Mouse (Mus musculus) spleen, adult 12 weeks (tissue): ENCODE data around the gene Osbpl7.

Experiments
- DNase-seq: peaks from one replicate; pipeline ENCODE4 v3.0.0; 2022; ENCODE audit warnings: low spot score

The Osbpl7 gene

DNA sequence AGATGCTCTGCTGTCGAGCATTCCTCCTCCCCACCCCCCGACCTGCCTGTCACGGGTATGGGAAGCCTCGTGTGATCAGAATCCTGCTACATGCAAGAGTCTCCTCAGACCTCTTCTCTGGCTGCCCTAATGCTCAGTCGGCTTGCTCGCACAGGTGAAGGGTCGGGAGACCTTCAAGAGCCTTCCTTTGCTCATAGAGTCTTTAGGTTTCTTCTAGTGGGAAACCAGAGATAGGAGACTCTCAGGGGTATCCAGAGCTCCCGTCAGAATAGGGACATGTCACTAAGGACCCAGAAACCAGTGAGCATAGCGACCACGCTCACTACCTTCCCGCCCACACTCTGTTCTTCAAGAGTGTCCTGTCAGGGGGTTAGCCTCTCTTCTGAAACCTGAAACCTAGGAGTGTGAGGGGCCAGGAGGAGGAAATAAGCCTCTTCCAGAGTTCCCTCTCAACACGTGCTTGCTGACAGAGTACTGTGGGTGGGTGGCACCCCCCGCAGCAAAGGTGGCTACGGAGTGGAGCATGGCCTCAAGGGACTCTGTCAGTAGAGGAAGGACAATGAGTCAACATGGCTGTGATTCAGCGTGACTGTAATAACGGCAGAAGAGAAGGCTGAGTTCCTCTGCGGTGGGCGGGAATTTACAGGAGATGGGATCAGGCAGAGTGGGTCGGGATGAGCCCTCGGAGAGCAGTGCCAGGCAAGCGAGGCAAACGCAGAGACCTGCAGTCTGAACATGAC lies 33.1 kb downstream of the Osbpl7 start:
- DNase-seq = no peak

GRCm38 (mm10) chr11:97084821-97085505 lies 34.5 kb downstream of the Osbpl7 start:
- no peak for DNase-seq

DNA sequence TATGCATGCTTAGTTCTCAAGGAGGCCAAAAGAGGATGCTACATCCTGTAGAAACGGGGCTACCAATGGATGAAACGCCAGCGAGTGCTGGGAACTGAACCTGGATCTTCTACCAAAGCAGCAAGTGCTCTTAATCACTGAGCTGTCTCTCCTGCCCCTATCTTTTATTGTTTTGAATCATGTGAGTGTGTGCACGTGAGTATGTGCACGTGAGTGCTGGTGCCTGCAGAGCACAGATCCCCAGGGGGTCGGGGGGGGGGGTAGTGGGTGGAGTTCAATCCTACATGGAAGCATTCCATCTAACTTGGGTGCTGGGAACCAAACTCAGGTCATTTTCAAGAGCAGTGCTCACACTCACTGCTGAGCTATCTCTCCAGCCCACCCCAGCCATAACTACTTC lies 35.9 kb downstream of the Osbpl7 start:
- DNase-seq = no peak

DNA sequence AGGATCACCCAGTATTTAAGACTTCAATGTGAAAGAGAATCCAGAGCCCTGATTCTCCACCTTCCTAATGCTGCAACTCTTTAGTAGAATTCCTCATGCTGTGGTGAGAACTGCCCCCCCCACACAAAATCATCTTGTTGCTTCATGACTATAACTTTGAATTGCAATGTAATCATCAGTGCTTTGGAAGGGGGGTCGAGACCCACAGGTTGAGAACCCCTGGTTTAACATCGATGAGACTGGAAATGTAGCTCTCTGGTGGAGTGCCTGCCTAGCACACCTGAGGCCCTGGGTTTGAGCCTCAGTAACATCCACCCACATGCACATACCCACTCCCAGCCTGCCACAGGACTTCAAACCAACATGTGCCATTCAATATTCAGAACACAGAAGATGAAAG lies 44.2 kb downstream of the Osbpl7 start:
- no peak for DNase-seq

DNA sequence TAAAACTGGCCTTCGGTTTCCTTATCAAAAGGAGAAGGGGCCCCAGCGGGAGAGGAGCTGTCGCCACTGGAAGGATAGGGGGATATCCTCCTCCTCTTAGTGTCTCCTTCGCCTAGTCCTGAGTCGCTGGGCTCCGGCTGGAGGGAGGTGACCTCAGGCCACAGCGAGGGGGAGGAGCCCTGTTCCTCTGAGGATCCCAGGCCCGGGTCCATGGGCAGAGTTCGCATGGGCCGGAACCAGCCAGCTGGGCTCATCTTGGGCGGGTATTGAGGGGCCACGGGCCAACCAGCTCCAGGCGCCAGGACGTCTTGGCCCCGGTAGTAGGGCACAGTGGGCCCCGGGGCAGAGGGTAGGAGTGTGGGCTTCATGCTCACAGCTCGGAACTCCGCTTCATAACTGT lies 48.4 kb downstream of the Osbpl7 start:
- DNase-seq = no peak

DNA sequence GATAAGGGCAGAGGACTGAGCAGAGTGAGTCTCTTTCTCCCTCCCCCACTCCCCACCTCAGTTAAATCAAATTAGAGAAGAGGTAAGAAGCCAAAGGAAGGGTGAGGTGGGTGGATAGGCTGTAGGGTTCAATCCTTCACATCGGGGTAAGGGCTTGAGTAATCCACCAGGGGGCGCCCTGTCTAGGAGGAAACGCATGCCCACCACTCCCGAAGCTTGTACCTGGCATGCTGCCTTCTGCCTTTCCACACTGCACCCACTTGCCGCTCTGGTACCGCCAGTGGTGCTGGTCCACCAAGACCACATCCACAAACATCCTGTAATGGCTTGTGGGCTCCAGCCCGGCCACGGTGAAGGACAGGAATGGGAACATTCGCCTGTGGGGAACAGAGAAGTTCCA lies 51.3 kb downstream of the Osbpl7 start:
- DNase-seq = peak; percentile 49

- DNase-seq = no peak
Observed at GRCm38 (mm10) chr11:97103163-97104090, 53.0 kb downstream of the Osbpl7 start.

- no peak for DNase-seq
Observed at GRCm38 (mm10) chr11:97104091-97104483, 53.7 kb downstream of the Osbpl7 start.

DNA sequence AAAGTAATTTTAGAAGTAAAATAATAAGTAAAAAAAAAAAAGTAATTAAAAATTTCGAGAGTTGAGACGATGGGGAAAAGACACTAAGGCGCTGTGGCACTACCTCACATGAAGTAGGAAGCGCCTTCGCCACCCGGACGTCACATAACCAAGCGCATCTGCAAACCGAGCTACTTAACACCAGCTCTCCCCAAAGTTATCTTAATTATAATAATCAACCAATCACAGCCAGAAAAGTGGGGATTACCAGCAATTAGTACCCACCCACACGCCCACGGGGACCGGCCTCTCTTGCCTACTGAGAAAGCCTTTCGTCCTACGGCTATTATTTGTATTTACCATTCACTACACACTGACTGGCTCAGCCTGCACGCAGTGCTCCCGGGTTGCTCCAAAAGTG lies 58.5 kb downstream of the Osbpl7 start:
- no peak for DNase-seq

- DNase-seq = no peak
Observed at GRCm38 (mm10) chr11:97112519-97113125, 62.2 kb downstream of the Osbpl7 start.

GRCm38 (mm10) chr11:97114671-97115601 lies 64.5 kb downstream of the Osbpl7 start, which contains the start of gene Tbx21:
Gene Tbx21 (minus strand): TSS chr11:97115331.
- no peak for DNase-seq

- DNase-seq = no peak
Observed at GRCm38 (mm10) chr11:97115797-97116196, 65.4 kb downstream of the Osbpl7 start.
